Mouse (Mus musculus) megakaryocyte-erythroid progenitor cell, adult 5-6 weeks (primary cell): ENCODE results near the gene Selenoi. TPM values are rescaled to one million over a fixed set of nuclear protein-coding genes. Genes with fewer than 3 reads are reported as not detected.

ENCODE experiments used
- ATAC-seq: replicated peaks from 2 replicates; pipeline ENCODE4 v1.8.0; 2016; ENCODE audit warnings: mild to moderate bottlenecking, inconsistent platforms; ENCODE audit not compliant: severe bottlenecking, poor library complexity, low FRiP score, low TSS enrichment
- total RNA-seq, 2 experiments: library from RNA; stranded (forward) in 1 of 2; stranded (reverse) in 1 of 2; fragments of 200-1000, 215-1000 nt in 1 of 2; fragments of >200 nt in 1 of 2; fragmentation: Nextera tagmentation in 1 of 2; gene quantifications; 2 replicates each; pipeline ENCODE4 v1.2.3; 2014 to 2017

Gene Selenoi
- total RNA-seq, 2 experiments from 2014 or later: 34.1 to 120 TPM

- peak; percentile 78 for ATAC-seq
Observed at GRCm38 (mm10) chr5:30287106-30287882, 54.9 kb downstream of the Selenoi start.

Other genes with a start within 250 kb of the Selenoi start
- gene Il6, start 219.5 kb upstream of the Selenoi start, total RNA-seq (2014; fragmentation: Nextera tagmentation): not detected in 2 replicates
- gene Il6, start 219.5 kb upstream of the Selenoi start, total RNA-seq (2017): 1.2 and 2.0 TPM in 2 replicates
- gene Tyms, start 159.0 kb upstream of the Selenoi start, total RNA-seq (2014; fragmentation: Nextera tagmentation): 86.1 and 88.4 TPM in 2 replicates
- 124 and 172 TPM in 2 replicates for gene Tyms, start 159.0 kb upstream of the Selenoi start, total RNA-seq (2017)
- gene Garem2, start 127.4 kb upstream of the Selenoi start, total RNA-seq (2014; fragmentation: Nextera tagmentation): not detected in 2 replicates
- gene Garem2, start 127.4 kb upstream of the Selenoi start, total RNA-seq (2017): 0.47 TPM in 1 of 2 replicates, not detected in the other
- gene 3110082J24Rik, start 126.5 kb upstream of the Selenoi start, total RNA-seq (2014; fragmentation: Nextera tagmentation): not detected in 2 replicates
- not detected in 2 replicates for gene 3110082J24Rik, start 126.5 kb upstream of the Selenoi start, total RNA-seq (2017)
- 116 and 125 TPM in 2 replicates for gene Hadha, start 77.4 kb upstream of the Selenoi start, total RNA-seq (2014; fragmentation: Nextera tagmentation)
- 157 TPM in 2 replicates for gene Hadha, start 77.4 kb upstream of the Selenoi start, total RNA-seq (2017)
- 85.5 and 94.8 TPM in 2 replicates for gene Hadhb, start 77.3 kb upstream of the Selenoi start, total RNA-seq (2014; fragmentation: Nextera tagmentation)
- gene Hadhb, start 77.3 kb upstream of the Selenoi start, total RNA-seq (2017): 65.4 and 79.4 TPM in 2 replicates
- gene Adgrf3, start 26.9 kb upstream of the Selenoi start, total RNA-seq (2014; fragmentation: Nextera tagmentation): not detected in 2 replicates
- 0.34 TPM in 1 of 2 replicates, not detected in the other for gene Adgrf3, start 26.9 kb upstream of the Selenoi start, total RNA-seq (2017)
- gene Drc1, start 48.8 kb downstream of the Selenoi start, total RNA-seq (2014; fragmentation: Nextera tagmentation): 0.79 TPM in 1 of 2 replicates, not detected in the other
- gene Drc1, start 48.8 kb downstream of the Selenoi start, total RNA-seq (2017): 0.28 TPM in 1 of 2 replicates, not detected in the other
- 0.24 TPM in 1 of 2 replicates, not detected in the other for gene Otof, start 229.4 kb downstream of the Selenoi start, total RNA-seq (2014; fragmentation: Nextera tagmentation)
- gene Otof, start 229.4 kb downstream of the Selenoi start, total RNA-seq (2017): 0.15 TPM in 1 of 2 replicates, not detected in the other
- not detected in 2 replicates for gene 1700001C02Rik, start 233.5 kb downstream of the Selenoi start, total RNA-seq (2014; fragmentation: Nextera tagmentation)
- not detected in 2 replicates for gene 1700001C02Rik, start 233.5 kb downstream of the Selenoi start, total RNA-seq (2017)